Mouse (Mus musculus): ENCODE data around the gene Lamb3.

Lamb3 gene

GRCm38 (mm10) chr1:193200640-193201382 is 6.7 kb upstream of the Lamb3 start:
- DNase-seq (ENCODE audit: low read depth, low spot score) = peak; percentile 83

- peak; percentile 91 for DNase-seq (ENCODE audit: low read depth, low spot score)
Observed at GRCm38 (mm10) chr1:193201383-193201778, 6.1 kb upstream of the Lamb3 start, which contains the start of gene Traf3ip3. TSS of gene Traf3ip3 (minus strand) at chr1:193201703.

GRCm38 (mm10) chr1:193203821-193204220 is 3.7 kb upstream of the Lamb3 start:
- DNase-seq (ENCODE audit: low read depth, low spot score) = no peak

- DNase-seq (ENCODE audit: low read depth, low spot score) = no peak
Observed at GRCm38 (mm10) chr1:193205431-193205830, 2.1 kb upstream of the Lamb3 start.

GRCm38 (mm10) chr1:193208178-193208577 is 679 bp downstream of the Lamb3 start:
- peak; percentile 73 for DNase-seq (ENCODE audit: low read depth, low spot score)

- DNase-seq (ENCODE audit: low read depth, low spot score) = no peak
Observed at GRCm38 (mm10) chr1:193211371-193211770, 3.9 kb downstream of the Lamb3 start.

DNA sequence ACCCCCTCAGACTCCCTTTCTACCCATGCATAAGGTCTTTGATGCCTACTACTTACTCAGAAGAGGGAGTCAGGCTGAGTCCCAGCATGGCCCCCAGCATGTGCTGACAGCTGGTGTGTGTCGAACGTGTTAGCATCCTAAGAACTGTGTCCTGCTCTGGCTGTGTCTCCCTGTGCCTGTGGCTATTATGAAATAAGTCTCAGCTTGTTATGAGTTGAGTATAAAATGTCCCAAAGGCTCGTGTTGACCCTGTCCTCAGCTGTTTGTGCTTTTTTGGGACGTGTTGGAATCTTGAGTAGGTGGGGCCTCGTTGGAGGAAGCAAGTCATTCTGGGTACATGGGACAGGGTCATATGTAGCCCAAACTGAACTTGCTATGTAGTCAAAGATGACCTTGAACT is 6.6 kb downstream of the Lamb3 start:
- no peak for DNase-seq (ENCODE audit: low read depth, low spot score)

- DNase-seq (ENCODE audit: low read depth, low spot score) = no peak
Observed at GRCm38 (mm10) chr1:193216000-193216399, 8.5 kb downstream of the Lamb3 start.

- DNase-seq (ENCODE audit: low read depth, low spot score) = no peak
Observed at GRCm38 (mm10) chr1:193220408-193220807, 12.9 kb downstream of the Lamb3 start.

- peak; percentile 19 for DNase-seq (ENCODE audit: low read depth, low spot score)
Observed at GRCm38 (mm10) chr1:193225531-193225930, 18.0 kb downstream of the Lamb3 start.

DNA sequence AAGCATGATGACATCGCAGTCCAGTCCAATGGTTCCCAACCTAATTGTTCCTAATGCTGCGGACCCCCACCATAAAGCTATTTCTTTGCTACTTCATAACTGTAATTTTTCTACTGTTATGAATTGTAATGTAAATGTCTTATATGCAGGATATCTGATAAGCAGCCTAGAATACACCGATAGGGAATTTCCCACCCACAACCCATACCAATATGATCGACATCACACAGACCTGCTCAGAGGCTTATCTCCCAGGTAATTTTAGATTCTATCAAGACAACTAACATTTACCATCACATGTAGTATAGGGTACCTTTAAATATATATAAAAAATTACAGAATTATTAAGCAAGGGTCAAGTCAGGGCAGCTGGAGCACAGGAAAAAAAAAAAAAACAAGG is 18.6 kb downstream of the Lamb3 start:
- peak; percentile 36 for DNase-seq (ENCODE audit: low read depth, low spot score)

DNA sequence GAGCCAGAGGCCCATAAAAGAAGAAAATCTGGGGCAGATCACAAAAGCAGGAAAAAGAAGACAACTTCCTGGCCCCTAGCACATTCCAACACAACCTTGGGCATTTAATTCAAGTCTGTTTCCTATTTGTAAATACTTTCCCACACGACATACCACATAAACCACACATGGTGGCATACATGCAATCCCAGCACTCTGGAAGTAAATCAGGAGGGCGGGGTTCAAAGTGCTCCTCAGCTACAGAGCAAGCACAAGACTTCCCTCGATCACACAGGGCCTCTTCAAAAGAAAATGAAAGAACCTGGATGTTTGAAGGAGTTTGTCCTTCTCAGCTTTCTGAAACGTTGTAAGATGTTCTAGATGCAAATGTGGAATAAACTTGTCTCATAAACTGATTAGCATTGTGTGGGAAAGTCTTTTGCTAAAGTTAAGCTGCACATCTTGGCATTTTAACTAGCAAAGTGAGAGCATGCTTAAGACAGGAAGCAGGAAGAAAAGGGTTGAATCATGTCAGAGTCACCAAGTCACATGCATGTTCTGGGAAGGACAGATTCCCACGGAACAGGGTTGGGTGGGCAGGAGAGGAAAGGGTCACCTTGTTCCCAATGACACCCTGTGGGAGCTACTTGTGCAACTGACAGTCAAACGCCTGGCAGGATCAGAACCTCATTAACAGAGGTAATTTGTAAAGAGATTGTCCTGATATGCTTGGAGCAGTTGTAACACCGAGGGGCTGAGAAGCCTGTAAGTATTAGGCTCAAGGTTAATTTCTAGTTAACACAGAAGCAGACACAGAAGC is 19.4 kb downstream of the Lamb3 start:
- peak; percentile 25 for DNase-seq (ENCODE audit: low read depth, low spot score)

DNA sequence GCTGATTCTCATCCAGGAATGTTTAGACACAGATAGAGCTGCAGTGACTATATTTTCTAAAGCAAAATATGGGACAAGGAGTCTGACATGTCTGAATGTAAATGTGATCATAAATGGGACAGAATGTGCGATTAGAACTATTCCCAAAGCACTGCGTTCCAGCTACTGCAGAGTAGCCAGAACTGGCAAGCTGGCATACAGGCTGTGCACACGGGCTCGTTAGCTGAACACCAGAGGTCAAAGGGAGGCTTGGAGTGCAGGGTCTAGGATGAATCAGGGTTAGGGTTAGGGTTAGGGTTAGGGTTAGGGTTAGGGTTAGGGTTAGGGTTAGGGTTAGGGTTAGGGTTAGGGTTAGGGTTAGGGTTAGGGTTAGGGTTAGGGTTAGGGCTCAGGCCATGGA is 20.0 kb downstream of the Lamb3 start:
- no peak for DNase-seq (ENCODE audit: low read depth, low spot score)

DNA sequence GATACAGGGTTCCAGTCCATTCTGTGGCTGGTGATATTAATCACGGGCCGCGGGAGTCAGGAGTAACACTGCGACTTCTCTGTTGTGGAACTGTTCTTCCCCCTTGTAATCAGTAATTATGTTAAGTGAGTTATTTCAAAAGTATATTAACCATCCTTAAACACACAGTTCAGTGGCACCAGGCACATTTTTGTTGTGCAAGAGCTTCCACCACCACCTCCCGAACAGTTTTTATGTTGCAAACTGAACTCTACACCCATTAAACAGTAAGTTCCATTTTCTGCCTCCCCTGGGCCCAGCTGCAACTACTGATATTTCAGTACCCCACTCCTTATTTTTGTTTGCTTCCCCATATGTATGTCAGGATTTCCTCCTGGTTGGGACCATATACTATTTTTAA is 22.1 kb downstream of the Lamb3 start:
- no peak for DNase-seq (ENCODE audit: low read depth, low spot score)

DNA sequence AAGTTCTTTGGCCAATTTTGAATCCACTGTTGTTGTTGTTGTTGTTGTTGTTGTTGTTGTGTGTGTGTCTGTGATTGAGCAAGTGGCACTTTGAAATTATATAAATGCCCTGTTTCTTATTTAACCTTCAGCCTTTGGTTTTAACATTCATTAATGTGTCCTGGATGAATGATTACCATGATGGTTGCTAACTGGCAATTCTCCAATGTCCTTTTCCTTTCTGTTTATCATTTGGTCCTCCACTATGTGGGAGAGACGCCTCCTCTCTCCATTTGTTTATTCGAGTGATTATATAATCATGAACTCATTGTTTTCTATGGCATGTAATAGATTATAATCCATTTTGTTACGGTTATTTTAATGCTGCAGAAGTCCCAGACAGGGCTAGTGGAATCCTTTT is 23.0 kb downstream of the Lamb3 start:
- DNase-seq (ENCODE audit: low read depth, low spot score) = no peak

DNA sequence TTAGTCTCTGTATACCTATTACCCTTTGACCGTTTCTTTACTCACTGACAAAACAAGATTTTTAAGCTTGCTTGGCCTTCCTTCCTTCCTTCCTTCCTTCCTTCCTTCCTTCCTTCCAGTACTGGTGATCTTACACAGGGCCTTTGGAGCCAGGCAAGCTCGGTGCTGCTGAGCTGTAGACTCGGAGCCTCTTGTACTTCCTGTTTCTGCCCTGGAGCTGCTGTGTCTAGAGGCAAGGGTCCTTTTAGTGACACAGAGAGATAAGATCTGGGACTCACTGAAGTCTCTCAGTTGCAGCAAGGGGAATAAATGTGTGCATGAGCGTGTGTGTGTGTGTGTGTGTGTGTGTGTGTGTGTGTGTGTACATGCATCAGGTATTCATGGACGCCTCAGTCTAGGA is 23.4 kb downstream of the Lamb3 start:
- DNase-seq (ENCODE audit: low read depth, low spot score) = no peak

DNA sequence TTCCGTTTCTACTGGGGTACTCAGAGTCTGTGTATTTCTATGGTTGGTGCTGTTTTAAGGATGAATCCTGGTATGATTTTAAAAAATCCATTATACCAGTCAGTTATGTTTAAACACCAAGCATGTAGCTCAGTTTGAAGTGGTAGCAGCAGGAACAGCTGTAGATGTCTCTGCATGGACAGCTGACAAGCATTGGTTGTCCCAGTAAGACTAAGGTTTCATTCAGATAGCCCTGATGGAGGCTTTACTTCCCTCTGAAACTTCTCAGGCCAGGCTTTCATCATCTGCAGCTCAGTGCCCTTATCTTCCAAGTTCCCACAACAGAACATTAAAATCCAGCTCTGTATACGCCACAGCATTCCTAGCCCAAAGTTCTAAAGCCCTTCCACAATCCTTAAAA is 25.2 kb downstream of the Lamb3 start:
- no peak for DNase-seq (ENCODE audit: low read depth, low spot score)

GRCm38 (mm10) chr1:193234130-193234645 is 26.7 kb downstream of the Lamb3 start:
- DNase-seq (ENCODE audit: low read depth, low spot score) = no peak

DNA sequence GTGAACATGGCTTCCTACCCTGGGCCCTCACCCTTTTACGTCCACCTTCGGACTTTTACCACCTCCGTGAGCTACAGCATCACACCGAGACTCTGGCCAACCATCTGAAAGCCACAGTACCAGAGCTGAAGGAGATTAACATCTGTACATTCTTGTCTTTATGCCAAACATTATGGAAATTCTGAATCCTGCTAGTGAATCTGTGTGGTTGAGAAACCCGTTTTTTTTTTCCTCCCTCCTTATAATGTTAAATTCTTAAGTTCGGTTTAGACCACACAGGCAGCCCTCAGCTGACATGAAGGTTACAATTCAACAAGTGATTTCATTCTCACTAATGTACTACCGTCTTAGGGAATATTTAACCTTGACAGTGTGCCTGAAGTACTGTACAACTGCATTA is 27.4 kb downstream of the Lamb3 start:
- no peak for DNase-seq (ENCODE audit: low read depth, low spot score)

DNA sequence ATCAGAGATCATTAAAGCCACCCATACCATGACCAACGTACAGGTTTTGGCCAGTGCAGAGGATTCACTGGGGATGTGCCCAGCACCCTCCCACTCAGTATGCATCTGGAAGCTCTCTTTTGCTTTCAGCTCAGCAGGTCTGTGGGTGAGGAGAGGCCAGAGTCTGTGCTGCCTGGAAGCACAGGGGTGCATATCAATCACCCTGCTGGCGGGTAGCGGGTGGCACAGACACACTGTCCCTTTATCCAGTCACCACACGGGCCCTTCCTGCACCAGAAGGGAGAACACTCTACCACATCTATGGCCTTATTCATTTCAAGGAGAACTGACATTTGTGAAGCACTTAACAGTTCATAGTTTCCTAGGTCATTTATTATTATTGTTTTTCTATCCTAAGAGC is 30.9 kb downstream of the Lamb3 start:
- no peak for DNase-seq (ENCODE audit: low read depth, low spot score)

GRCm38 (mm10) chr1:193241436-193241835 is 33.9 kb downstream of the Lamb3 start:
- no peak for DNase-seq (ENCODE audit: low read depth, low spot score)

- DNase-seq (ENCODE audit: low read depth, low spot score) = no peak
Observed at GRCm38 (mm10) chr1:193242238-193242637, 34.7 kb downstream of the Lamb3 start.

DNA sequence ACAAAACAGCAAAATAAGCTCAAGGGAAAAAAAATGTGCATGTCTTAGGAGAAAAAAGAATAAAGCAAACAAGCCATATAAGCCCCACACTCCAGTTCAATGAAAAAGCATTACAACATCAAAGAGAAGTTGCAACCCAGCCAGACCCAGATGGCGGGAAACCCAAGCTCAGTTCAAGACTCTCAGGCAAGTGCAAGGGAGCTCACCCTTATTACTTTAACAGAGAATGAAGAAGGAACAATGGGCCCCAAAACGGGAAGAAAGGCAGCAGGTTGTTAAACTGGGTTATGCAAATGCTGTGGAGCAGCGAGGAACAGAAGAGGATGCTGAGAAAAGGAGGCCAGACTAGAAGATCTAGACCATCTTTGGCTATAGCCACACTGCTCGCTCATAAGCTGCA is 35.4 kb downstream of the Lamb3 start:
- DNase-seq (ENCODE audit: low read depth, low spot score) = no peak
